ENCODE assay signal across 20 mouse cellular contexts in genomic region chr2:63832041-63832714, GRCm38 (mm10).
DNase-seq lines count a peak whose midpoint lies in the region; ATAC-seq and TF ChIP-seq lines count a peak whose summit lies in the region.
"Had no signal": no experiment of that assay in that cellular context is flagged by ENCODE, and none has a peak within 500 bp of the region (broad histone marks: within the 10 kb centered on the region; RNA-seq: fewer than 3 reads in every experiment).

No protein-coding gene starts in this region.

- no peaks in the 10 kb centered on the region for H3K27me3 ChIP-seq in liver, adult 2 months (ENCODE audit: control insufficient read depth, insufficient read depth, low read length)
- no peaks in the 10 kb centered on the region for H3K27me3 ChIP-seq in liver, embryonic 11.5 days (replicated peaks; ENCODE audit: control insufficient read depth, insufficient read depth, low read length)
- H3K27me3 ChIP-seq in heart, embryonic 13.5 days (replicated peaks): no peaks in the 10 kb centered on the region
- no peaks in the 10 kb centered on the region for H3K27me3 ChIP-seq in hindbrain, embryonic 10.5 days (ENCODE audit: insufficient read depth, poor library complexity, severe bottlenecking)
- H3K27me3 ChIP-seq: liver, embryonic 15.5 days; midbrain, embryonic 15.5 days had no signal

- H3K27ac ChIP-seq in liver, adult 2 months (replicated peaks; ENCODE audit: insufficient read depth, low read depth, low read length): 0 out of 2 replicates have a peak overlapping the region, but pooled peaks have one; percentile 34
- no peak overlapping the region for H3K27ac ChIP-seq in liver, embryonic 11.5 days (ENCODE audit: low read depth, low read length)
- H3K27ac ChIP-seq in heart, embryonic 13.5 days (replicated peaks): peak overlapping the region; percentile 79
- H3K27ac ChIP-seq in hindbrain, embryonic 10.5 days: no peak overlapping the region
- H3K27ac ChIP-seq: liver, embryonic 15.5 days; midbrain, embryonic 15.5 days had no signal

- H3K9me3 ChIP-seq in liver, embryonic 11.5 days (ENCODE audit: control insufficient read depth, low read length): no peaks in the 10 kb centered on the region
- no peaks in the 10 kb centered on the region for H3K9me3 ChIP-seq in heart, embryonic 13.5 days
- H3K9me3 ChIP-seq in hindbrain, embryonic 10.5 days: no peaks in the 10 kb centered on the region
- H3K9me3 ChIP-seq: liver, embryonic 15.5 days; midbrain, embryonic 15.5 days had no signal

- H3K9ac ChIP-seq in liver, adult 2 months (ENCODE audit: low read depth, low read length): no peak overlapping the region
- no peak overlapping the region for H3K9ac ChIP-seq in liver, embryonic 11.5 days (ENCODE audit: low read depth, low read length)
- no peak overlapping the region for H3K9ac ChIP-seq in heart, embryonic 13.5 days
- H3K9ac ChIP-seq: forebrain, postnatal 0 days; liver, embryonic 15.5 days; midbrain, embryonic 15.5 days had no signal

- no peak overlapping the region for H3K4me2 ChIP-seq in liver, embryonic 11.5 days
- H3K4me2 ChIP-seq in heart, embryonic 13.5 days: no peak overlapping the region
- H3K4me2 ChIP-seq: liver, embryonic 15.5 days; midbrain, embryonic 15.5 days had no signal

- peaks cover 2% of the 10 kb centered on the region for H3K4me1 ChIP-seq in liver, adult 2 months (ENCODE audit: control insufficient read depth, insufficient read depth, low read length)
- peaks cover 4% of the 10 kb centered on the region; the same call in 1 of the 2 replicates for H3K4me1 ChIP-seq in liver, embryonic 11.5 days (replicated peaks; ENCODE audit: control insufficient read depth, insufficient read depth, low read length)
- H3K4me1 ChIP-seq in heart, embryonic 13.5 days: peaks cover 45% of the 10 kb centered on the region
- H3K4me1 ChIP-seq in hindbrain, embryonic 10.5 days (replicated peaks): no peaks in the 10 kb centered on the region
- H3K4me1 ChIP-seq: liver, embryonic 15.5 days; midbrain, embryonic 15.5 days had no signal

- no peak for TF ChIP-seq POLR2A in liver, adult 2 months (IDR thresholded peaks at IDR 0.05; ENCODE audit: extremely low read depth, insufficient read depth, low read length)

- no peaks in the 10 kb centered on the region for H3K36me3 ChIP-seq in liver, adult 2 months (ENCODE audit: control insufficient read depth, insufficient read depth, low read length)
- no peaks in the 10 kb centered on the region for H3K36me3 ChIP-seq in liver, embryonic 11.5 days (ENCODE audit: control insufficient read depth, insufficient read depth, low read length)
- no peaks in the 10 kb centered on the region for H3K36me3 ChIP-seq in heart, embryonic 13.5 days
- no peaks in the 10 kb centered on the region for H3K36me3 ChIP-seq in hindbrain, embryonic 10.5 days
- H3K36me3 ChIP-seq: liver, embryonic 15.5 days; midbrain, embryonic 15.5 days had no signal

- DNase-seq in liver, adult 2 months (ENCODE audit: extremely low read depth, low read depth, low spot score): peak; percentile 78
- no peak for DNase-seq in liver, embryonic 11.5 days (ENCODE audit: low spot score)
- peak; percentile 5 to 37 for DNase-seq in heart, adult 9 months (ENCODE audit: low spot score in 2 of 2)
- peak; percentile 34 for DNase-seq in heart, postnatal 4 days
- no peak for DNase-seq in hindbrain, embryonic 10.5 days (ENCODE audit: low spot score)
- DNase-seq in gastrocnemius, postnatal 25 days: no peak
- no peak for DNase-seq in embryo, embryonic 11 days
- DNase-seq: adrenal gland, adult 8-10 months; cerebellum, adult 18-20 months; cerebellum, postnatal 14 days; forebrain, postnatal 0 days; gastrocnemius, postnatal 36 days; kidney, adult 11 months; left cerebral cortex, postnatal 4 days; lung, postnatal 4 days; thymus, postnatal 25 days had no signal

- no peak for TF ChIP-seq CTCF in liver, adult 2 months (IDR thresholded peaks at IDR 0.05; ENCODE audit: low read depth, low read length)

- H3K79me2 ChIP-seq in liver, adult 2 months (ENCODE audit: control insufficient read depth, insufficient read depth, low read length): no peaks in the 10 kb centered on the region

- no peak overlapping the region for H3K4me3 ChIP-seq in liver, adult 2 months (ENCODE audit: insufficient read depth, low read depth, low read length)
- no peak overlapping the region for H3K4me3 ChIP-seq in liver, embryonic 11.5 days (ENCODE audit: low read depth, low read length)
- H3K4me3 ChIP-seq in heart, embryonic 13.5 days: no peak overlapping the region
- no peak overlapping the region for H3K4me3 ChIP-seq in hindbrain, embryonic 10.5 days
- H3K4me3 ChIP-seq: liver, embryonic 15.5 days; midbrain, embryonic 15.5 days had no signal

- WGBS in liver, adult 2 months: 16% methylated on average over 4 of the region's 4 CpGs
- 67% methylated on average over 4 of the region's 4 CpGs for WGBS in liver, embryonic 11.5 days
- WGBS in heart, embryonic 13.5 days: 50% methylated on average over 4 of the region's 4 CpGs
- 89% methylated on average over 4 of the region's 4 CpGs for WGBS in hindbrain, embryonic 10.5 days

- no peak for ATAC-seq in liver, embryonic 11.5 days (replicated peaks; ENCODE audit: low FRiP score)
- no peak for ATAC-seq in heart, embryonic 13.5 days (ENCODE audit: extremely low read depth, insufficient number of reproducible peaks, low FRiP score, low TSS enrichment)
- ATAC-seq: activated CD4-positive, CD25-positive, alpha-beta regulatory T cell, adult 4 months; forebrain, postnatal 0 days; midbrain, embryonic 15.5 days had no signal

Comparison
In these comparisons a context has a peak if more than half of its experiments do, and no peak if none do; other contexts are left out.
1. DNase-seq: peak in liver, adult 2 months (single experiment), heart, adult 9 months (2 of 2) and heart, postnatal 4 days (single experiment); none in liver, embryonic 11.5 days (single experiment), hindbrain, embryonic 10.5 days (single experiment), gastrocnemius, postnatal 25 days (single experiment) and embryo, embryonic 11 days (single experiment).
2. H3K27ac ChIP-seq: peak in liver, adult 2 months (single experiment) and heart, embryonic 13.5 days (single experiment); none in liver, embryonic 11.5 days (single experiment) and hindbrain, embryonic 10.5 days (single experiment).